Mouse (Mus musculus): ENCODE results near the gene Gm9903.

- TF ChIP-seq CTCF (IDR thresholded peaks at IDR 0.05; ENCODE audit: low read depth, low read length) (no peak), POLR2A (IDR thresholded peaks at IDR 0.05; ENCODE audit: extremely low read depth, insufficient read depth, low read length) (no peak)
These were observed 7.1 kb upstream of the Gm9903 start for GRCm38 (mm10) chr5:33622671-33623070.
